Mouse (Mus musculus) olfactory bulb, adult 2 months (tissue): ENCODE results near the gene Ap3d1.

ENCODE experiments used
- CTCF ChIP-seq: fragments of 200-500 bp; IDR thresholded peaks from 2 replicates; pipeline ENCODE4 v1.5.1; 2012; ENCODE audit warnings: low read depth, mild to moderate bottlenecking, low read length, moderate library complexity; ENCODE audit not compliant: insufficient read depth
- POLR2A ChIP-seq: fragments of 200-500 bp; IDR thresholded peaks from 2 replicates; pipeline ENCODE4 v1.6.1; 2012; ENCODE audit warnings: mild to moderate bottlenecking, low read depth, low read length, moderate library complexity; ENCODE audit not compliant: insufficient read depth

- TF ChIP-seq POLR2A (no peak), CTCF (no peak)
Observed at GRCm38 (mm10) chr10:80763502-80763901, 21.4 kb upstream of the Ap3d1 start.
